ENCODE assay signal across 17 mouse cellular contexts in the genomic region with DNA sequence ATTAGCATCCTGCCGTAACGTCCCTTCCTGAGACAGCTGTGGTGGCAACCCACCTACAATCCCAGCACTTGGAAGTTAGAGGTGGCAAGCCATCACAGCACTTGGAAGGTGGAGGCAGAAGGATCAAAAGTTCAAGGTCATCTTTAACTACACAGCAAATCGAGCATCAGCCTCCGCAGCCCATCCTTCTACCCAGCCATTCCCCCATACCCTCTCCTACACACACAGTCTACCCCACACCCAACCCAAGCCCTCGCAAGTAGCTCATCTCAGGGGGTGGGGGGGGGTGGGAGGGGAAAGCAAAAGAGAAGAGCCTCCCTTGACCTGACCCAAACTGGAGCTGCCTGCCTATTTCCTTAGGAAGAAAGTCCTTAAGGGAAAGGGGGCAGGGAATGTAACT.
"Had no signal": no experiment of that assay in that cellular context is flagged by ENCODE, and none has a peak within 500 bp of the region (broad histone marks: within the 10 kb centered on the region; RNA-seq: fewer than 3 reads in every experiment).

No protein-coding gene starts in this region.

- H3K9me3 ChIP-seq: neural tube, embryonic 12.5 days; neural tube, embryonic 13.5 days; neural tube, embryonic 15.5 days; stomach, embryonic 15.5 days had no signal

- H3K27me3 ChIP-seq: stomach, embryonic 15.5 days had no signal

- H3K27ac ChIP-seq: neural tube, embryonic 12.5 days; neural tube, embryonic 13.5 days; neural tube, embryonic 15.5 days; stomach, embryonic 15.5 days; stomach, postnatal 0 days had no signal

- H3K4me3 ChIP-seq: neural tube, embryonic 12.5 days; neural tube, embryonic 13.5 days; neural tube, embryonic 15.5 days; stomach, embryonic 15.5 days had no signal

- DNase-seq: retina, postnatal 1 day; right cerebral cortex, adult 18-20 months; right cerebral cortex, postnatal 14 days; right cerebral cortex, postnatal 25 days; right cerebral cortex, postnatal 4 days; spleen, adult 18-20 months; thymus, adult 18-20 months; thymus, adult 2 months; thymus, postnatal 14 days; thymus, postnatal 25 days; thymus, postnatal 36 days; thymus, postnatal 4 days had no signal

- H3K36me3 ChIP-seq: neural tube, embryonic 12.5 days; neural tube, embryonic 13.5 days; neural tube, embryonic 15.5 days; stomach, embryonic 15.5 days had no signal
